Mouse (Mus musculus): Measurements from ENCODE around the gene Ifna12.

DNA sequence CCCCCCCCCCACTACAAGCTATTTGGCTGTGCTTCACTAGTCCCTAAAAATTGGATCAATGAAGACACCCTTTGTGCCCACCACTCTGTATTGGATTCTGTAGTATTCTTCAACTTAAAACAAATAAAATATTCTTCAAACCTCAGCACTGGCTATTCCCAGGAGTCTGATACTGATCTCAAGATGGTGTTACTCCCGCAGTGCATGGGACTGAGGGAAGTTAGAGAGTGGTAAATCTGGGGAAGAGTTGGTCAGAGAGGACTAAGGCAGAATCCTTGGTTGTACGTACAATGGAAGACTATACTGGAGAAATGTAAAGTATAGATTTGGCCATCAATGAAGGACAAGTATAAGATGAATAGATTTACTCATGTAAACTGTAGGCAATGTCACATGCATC lies 39.4 kb upstream of the Ifna12 start:
- TF ChIP-seq USF1 (IDR thresholded peaks at IDR 0.05; ENCODE audit: low read depth) (no peak), POLR2A (IDR thresholded peaks at IDR 0.05; ENCODE audit: insufficient read length, low read depth) (no peak), SRF (IDR thresholded peaks at IDR 0.05; ENCODE audit: control insufficient read depth, insufficient read length, low read depth) (no peak), E2F4 (IDR thresholded peaks at IDR 0.05; ENCODE audit: insufficient read depth) (no peak), MAX (IDR thresholded peaks at IDR 0.05; ENCODE audit: low read depth) (no peak), POLR2AphosphoS2 (IDR thresholded peaks at IDR 0.05; ENCODE audit: insufficient read length, low read depth) (no peak), MYOD1 (IDR thresholded peaks at IDR 0.05; ENCODE audit: control insufficient read depth in 1 of 3, insufficient read length in 2 of 3, low read depth in 2 of 3) (no peak), TCF3 (IDR thresholded peaks at IDR 0.05; ENCODE audit: insufficient read length, low read depth) (no peak), MYOG (IDR thresholded peaks at IDR 0.05; ENCODE audit: control insufficient read depth in 1 of 3, insufficient read depth in 1 of 3, insufficient read length in 2 of 3, low read depth in 2 of 3) (no peak)

Data from myocyte (in vitro differentiated cells).